Mouse (Mus musculus): ENCODE measurements around the gene Cnbp. TPM values are rescaled to one million over a fixed set of nuclear protein-coding genes. Genes with fewer than 3 reads are reported as not detected.

The Cnbp gene
- 1,128 TPM for polyA plus RNA-seq (2014; fragmentation: Illumina TruSeq; extraction: RNeasy Lipid Tissue Mini Kit (QIAGEN cat#74804); ENCODE audit: low read depth, low replicate concordance)

GRCm38 (mm10) chr6:87850900-87851614 lies at the start of gene Cnbp:
Cnbp (minus strand) TSS chr6:87851106.

GRCm38 (mm10) chr6:87887594-87888233 lies 36.8 kb upstream of the Cnbp start, which contains the start of gene Copg1:
Copg1 (plus strand) TSS chr6:87887814.

GRCm38 (mm10) chr6:87838551-87839197 lies 12.2 kb downstream of the Cnbp start, which contains the start of gene Isy1:
Isy1 (minus strand) TSS chr6:87838798.

GRCm38 (mm10) chr6:87835695-87836094 lies 15.2 kb downstream of the Cnbp start, which contains the start of gene Gm45140:
Gm45140 (minus strand) TSS chr6:87835795.

GRCm38 (mm10) chr6:87811675-87812338 lies 39.1 kb downstream of the Cnbp start, which contains the start of gene Rab43:
Rab43 (minus strand) TSS chr6:87812164.

Other genes starting within 250 kb of the Cnbp start
- 10.4 TPM for gene Aplf, start 178.9 kb downstream of the Cnbp start, polyA plus RNA-seq (2014; fragmentation: Illumina TruSeq; extraction: RNeasy Lipid Tissue Mini Kit (QIAGEN cat#74804); ENCODE audit: low read depth, low replicate concordance)
- not detected for gene Efcc1, start 120.2 kb downstream of the Cnbp start, polyA plus RNA-seq (2014; fragmentation: Illumina TruSeq; extraction: RNeasy Lipid Tissue Mini Kit (QIAGEN cat#74804); ENCODE audit: low read depth, low replicate concordance)
- gene Gp9, start 73.0 kb downstream of the Cnbp start, polyA plus RNA-seq (2014; fragmentation: Illumina TruSeq; extraction: RNeasy Lipid Tissue Mini Kit (QIAGEN cat#74804); ENCODE audit: low read depth, low replicate concordance) = not detected
- gene Rab43, start 38.9 kb downstream of the Cnbp start, polyA plus RNA-seq (2014; fragmentation: Illumina TruSeq; extraction: RNeasy Lipid Tissue Mini Kit (QIAGEN cat#74804); ENCODE audit: low read depth, low replicate concordance) = 5.8 TPM
- not detected for gene Gm45140, start 15.3 kb downstream of the Cnbp start, polyA plus RNA-seq (2014; fragmentation: Illumina TruSeq; extraction: RNeasy Lipid Tissue Mini Kit (QIAGEN cat#74804); ENCODE audit: low read depth, low replicate concordance)
- gene Isy1, start 12.3 kb downstream of the Cnbp start, polyA plus RNA-seq (2014; fragmentation: Illumina TruSeq; extraction: RNeasy Lipid Tissue Mini Kit (QIAGEN cat#74804); ENCODE audit: low read depth, low replicate concordance) = 15.8 TPM
- gene Copg1, start 36.7 kb upstream of the Cnbp start, polyA plus RNA-seq (2014; fragmentation: Illumina TruSeq; extraction: RNeasy Lipid Tissue Mini Kit (QIAGEN cat#74804); ENCODE audit: low read depth, low replicate concordance) = 31.1 TPM
- 5.5 TPM for gene Hmces, start 62.8 kb upstream of the Cnbp start, polyA plus RNA-seq (2014; fragmentation: Illumina TruSeq; extraction: RNeasy Lipid Tissue Mini Kit (QIAGEN cat#74804); ENCODE audit: low read depth, low replicate concordance)
- not detected for gene H1fx, start 130.5 kb upstream of the Cnbp start, polyA plus RNA-seq (2014; fragmentation: Illumina TruSeq; extraction: RNeasy Lipid Tissue Mini Kit (QIAGEN cat#74804); ENCODE audit: low read depth, low replicate concordance)
- 441 TPM for gene Rab7, start 194.2 kb upstream of the Cnbp start, polyA plus RNA-seq (2014; fragmentation: Illumina TruSeq; extraction: RNeasy Lipid Tissue Mini Kit (QIAGEN cat#74804); ENCODE audit: low read depth, low replicate concordance)
- 144 TPM for gene Rpn1, start 233.4 kb upstream of the Cnbp start, polyA plus RNA-seq (2014; fragmentation: Illumina TruSeq; extraction: RNeasy Lipid Tissue Mini Kit (QIAGEN cat#74804); ENCODE audit: low read depth, low replicate concordance)